Mouse (Mus musculus) kidney, embryonic 14.5 days (tissue): Measurements from ENCODE around the gene Pdzd2. TPM values are rescaled to one million over a fixed set of nuclear protein-coding genes. Genes with fewer than 3 reads are reported as not detected.
A peak's percentile ranks its signal among the peaks of the same experiment; 100 is the strongest.

Experiments
- ATAC-seq: fragments of 200-750 bp; cut with Nextera tagmentation; 2 replicates; pipeline ENCODE4 v1.8.0; 2017; ENCODE audit warnings: moderate number of reproducible peaks, mild to moderate bottlenecking, moderate TSS enrichment, moderate library complexity; ENCODE audit not compliant: low FRiP score, low TSS enrichment
- H3K27ac ChIP-seq: fragments of 300-500 bp; sonication (generic); 2 replicates; pipeline ENCODE4 v1.5.1; 2014; ENCODE audit warnings: low read depth, mild to moderate bottlenecking, low read length, moderate library complexity, mixed read lengths
- H3K27me3 ChIP-seq: fragments of 300-500 bp; sonication (generic); 2 replicates; pipeline ENCODE4 v1.6.1; 2014; ENCODE audit warnings: mild to moderate bottlenecking, low read length; ENCODE audit not compliant: control insufficient read depth, insufficient read depth
- H3K36me3 ChIP-seq: fragments of 300-500 bp; sonication (generic); 2 replicates; pipeline ENCODE4 v1.6.1; 2014; ENCODE audit warnings: low read length, mixed read lengths; ENCODE audit not compliant: control insufficient read depth, insufficient read depth
- H3K4me1 ChIP-seq: fragments of 300-500 bp; sonication (generic); 2 replicates; pipeline ENCODE4 v1.6.1; 2014; ENCODE audit warnings: low read length, mixed read lengths; ENCODE audit not compliant: control insufficient read depth, insufficient read depth
- H3K4me2 ChIP-seq: fragments of 300-500 bp; sonication (generic); replicated peaks from 2 replicates; pipeline ENCODE4 v1.6.1; 2014; ENCODE audit warnings: low read depth, mild to moderate bottlenecking, low read length
- H3K4me3 ChIP-seq: fragments of 300-500 bp; sonication (generic); 2 replicates; pipeline ENCODE4 v1.5.1; 2014; ENCODE audit warnings: mild to moderate bottlenecking, low read length
- H3K9ac ChIP-seq: fragments of 300-500 bp; sonication (generic); 2 replicates; pipeline ENCODE4 v1.6.1; 2014; ENCODE audit warnings: low read depth, mild to moderate bottlenecking, low read length, moderate library complexity
- H3K9me3 ChIP-seq: fragments of 300-500 bp; sonication (generic); 2 replicates; pipeline ENCODE4 v1.6.1; 2016; ENCODE audit warnings: low read length; ENCODE audit not compliant: control insufficient read depth
- WGBS: fragments of 180-500 bp; shearing (Covaris S2); extraction: QIAGEN DNeasy Blood & Tissue Kit; methylation state at CpG from one replicate; pipeline ENCODE4 v1.1.7; 2014; 5-methylcytosine and 5-hydroxymethylcytosine counted together
- polyA plus RNA-seq: library from polyadenylated mRNA; unstranded; fragments of >200 nt; fragmentation: Nextera tagmentation; extraction: Ambion mirVana; gene quantifications from 2 replicates; pipeline ENCODE4 v1.2.1, GENCODE M21; 2014

Pdzd2 gene
- polyA plus RNA-seq, 1 experiment from 2014 or later = 43.7 TPM

- 36% methylated on average over 11 of the region's 11 CpGs for WGBS
- Histone ChIP-seq H3K27me3 (no peaks in the 10 kb centered on the region), H3K27ac (peak overlapping the region; percentile 30; the same call in 1 of the 2 replicates), H3K9ac (no peak overlapping the region), H3K4me3 (no peak overlapping the region), H3K36me3 (no peaks in the 10 kb centered on the region), H3K9me3 (no peaks in the 10 kb centered on the region), H3K4me1 (peaks cover 28% of the 10 kb centered on the region), H3K4me2 (no peak overlapping the region)
- peak; percentile 58 for ATAC-seq
Measured at GRCm38 (mm10) chr15:12557663-12558436, 181.9 kb downstream of the Pdzd2 start.

- Histone ChIP-seq H3K27ac (no peak overlapping the region), H3K9ac (no peak overlapping the region), H3K36me3 (no peaks in the 10 kb centered on the region), H3K9me3 (no peaks in the 10 kb centered on the region), H3K27me3 (no peaks in the 10 kb centered on the region), H3K4me1 (peaks cover 18% of the 10 kb centered on the region), H3K4me3 (no peak overlapping the region), H3K4me2 (no peak overlapping the region)
- ATAC-seq = no peak
- WGBS = 61% methylated on average over 3 of the region's 3 CpGs
Measured at GRCm38 (mm10) chr15:12553211-12553610, 186.5 kb downstream of the Pdzd2 start.

GRCm38 (mm10) chr15:12550919-12551318 is 188.8 kb downstream of the Pdzd2 start:
- Histone ChIP-seq H3K4me1 (peaks cover 24% of the 10 kb centered on the region), H3K4me2 (no peak overlapping the region), H3K27ac (no peak overlapping the region), H3K4me3 (no peak overlapping the region), H3K27me3 (no peaks in the 10 kb centered on the region), H3K9ac (no peak overlapping the region), H3K9me3 (no peaks in the 10 kb centered on the region), H3K36me3 (no peaks in the 10 kb centered on the region)
- no peak for ATAC-seq
- WGBS = 28% methylated on average over 3 of the region's 3 CpGs

GRCm38 (mm10) chr15:12550376-12550775 is 189.3 kb downstream of the Pdzd2 start:
- Histone ChIP-seq H3K27ac (peak overlapping the region; percentile 75; the same call in 1 of the 2 replicates), H3K9ac (no peak overlapping the region), H3K27me3 (no peaks in the 10 kb centered on the region), H3K4me3 (peak overlapping the region; percentile 43; the same call in 1 of the 2 replicates), H3K4me2 (peak overlapping the region; percentile 54), H3K4me1 (peaks cover 30% of the 10 kb centered on the region), H3K9me3 (no peaks in the 10 kb centered on the region), H3K36me3 (no peaks in the 10 kb centered on the region)
- no peak for ATAC-seq
- WGBS = 26% methylated on average over 9 of the region's 9 CpGs

- peak; percentile 77 for ATAC-seq
- Histone ChIP-seq H3K9me3 (no peaks in the 10 kb centered on the region), H3K4me3 (peak overlapping the region; percentile 43)
Measured at GRCm38 (mm10) chr15:12549919-12550305, 189.8 kb downstream of the Pdzd2 start.

GRCm38 (mm10) chr15:12549271-12549918 is 190.3 kb downstream of the Pdzd2 start:
- Histone ChIP-seq H3K4me3 (peak overlapping the region; percentile 43), H3K9ac (peak overlapping the region; percentile 56), H3K9me3 (no peaks in the 10 kb centered on the region), H3K27ac (peak overlapping the region; percentile 75), H3K4me2 (peak overlapping the region; percentile 54), H3K27me3 (no peaks in the 10 kb centered on the region), H3K36me3 (peaks cover 4% of the 10 kb centered on the region; the same call in 1 of the 2 replicates), H3K4me1 (peaks cover 40% of the 10 kb centered on the region)
- WGBS = 0% methylated on average over 28 of the region's 28 CpGs
- ATAC-seq = peak; percentile 61

More at GRCm38 (mm10) chr15:12549919-12550305, 189.8 kb downstream of the Pdzd2 start:
- WGBS = under 1% methylated on average over 13 of the region's 13 CpGs
- Histone ChIP-seq H3K27me3 (no peaks in the 10 kb centered on the region), H3K36me3 (no peaks in the 10 kb centered on the region), H3K4me2 (peak overlapping the region; percentile 54), H3K4me1 (peaks cover 34% of the 10 kb centered on the region), H3K9ac (peak overlapping the region; percentile 56; the same call in 1 of the 2 replicates), H3K27ac (peak overlapping the region; percentile 75)

- H3K9me3 ChIP-seq = no peaks in the 10 kb centered on the region
- H3K36me3 ChIP-seq = peaks cover 4% of the 10 kb centered on the region; the same call in 1 of the 2 replicates
- H3K4me1 ChIP-seq = peaks cover 44% of the 10 kb centered on the region
- H3K27me3 ChIP-seq = no peaks in the 10 kb centered on the region
- 31% methylated on average over 4 of the region's 4 CpGs for WGBS
- H3K4me3 ChIP-seq = peak overlapping the region; percentile 43
- peak overlapping the region; percentile 56 for H3K9ac ChIP-seq
- no peak for ATAC-seq
- H3K27ac ChIP-seq = peak overlapping the region; percentile 75; the same call in 1 of the 2 replicates
- H3K4me2 ChIP-seq = peak overlapping the region; percentile 54
Measured at GRCm38 (mm10) chr15:12548696-12549095, 191.0 kb downstream of the Pdzd2 start.

- ATAC-seq = no peak
- no peak overlapping the region for H3K9ac ChIP-seq
- H3K27ac ChIP-seq = no peak overlapping the region
- H3K4me1 ChIP-seq = peaks cover 47% of the 10 kb centered on the region
- peaks cover 4% of the 10 kb centered on the region; the same call in 1 of the 2 replicates for H3K36me3 ChIP-seq
- WGBS = 54% methylated on average over 5 of the region's 5 CpGs
- peak overlapping the region; percentile 30 for H3K4me2 ChIP-seq
- no peaks in the 10 kb centered on the region for H3K9me3 ChIP-seq
- H3K27me3 ChIP-seq = no peaks in the 10 kb centered on the region
- peak overlapping the region; percentile 7; the same call in 1 of the 2 replicates for H3K4me3 ChIP-seq
Measured at GRCm38 (mm10) chr15:12547640-12548405, 191.9 kb downstream of the Pdzd2 start.
